In the genomic region with DNA sequence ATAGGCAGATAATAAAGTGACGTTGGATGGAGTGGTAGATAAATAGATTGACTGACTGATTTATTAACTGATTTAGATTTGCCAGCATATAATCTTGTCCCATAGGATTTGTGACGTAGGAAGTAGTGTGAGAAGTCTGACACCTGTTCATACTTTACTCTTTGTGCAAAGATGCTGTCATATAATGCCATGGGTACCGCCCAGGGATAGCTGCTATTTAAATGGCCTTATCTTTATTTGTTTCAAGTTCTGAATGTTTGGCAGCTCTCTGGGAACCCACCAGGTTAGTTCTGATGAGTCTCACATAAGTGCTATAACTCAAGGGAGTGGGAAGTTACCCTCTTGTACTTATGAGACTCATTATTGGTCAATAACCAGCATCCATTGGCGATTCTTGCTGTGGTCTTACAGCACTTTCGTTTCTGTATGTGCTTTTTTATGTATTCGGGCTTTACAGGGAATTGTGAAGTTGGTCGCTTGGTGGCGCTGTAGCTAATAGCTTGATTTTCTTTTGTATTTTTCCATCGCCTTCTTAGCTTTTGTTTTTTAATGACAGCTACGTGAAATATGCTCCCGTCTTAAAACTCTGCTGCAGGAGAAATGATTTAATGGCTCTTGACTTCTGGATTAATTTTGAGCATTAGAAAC, we compare ENCODE assay signal across 7 mouse cellular contexts. TPM values are rescaled to one million over a fixed set of nuclear protein-coding genes. Genes with fewer than 3 reads are reported as not detected.
DNase-seq lines count a peak whose midpoint lies in the region; ATAC-seq lines count a peak whose summit lies in the region.

No protein-coding gene starts in this region.

- H3K9me3 ChIP-seq in intestine, embryonic 15.5 days: no peaks in the 10 kb centered on the region

- H3K4me1 ChIP-seq in intestine, embryonic 15.5 days (replicated peaks): no peaks in the 10 kb centered on the region

- H3K27ac ChIP-seq in intestine, embryonic 15.5 days: no peak overlapping the region

- H3K4me2 ChIP-seq in intestine, embryonic 15.5 days (replicated peaks): 0 out of 2 replicates have a peak overlapping the region, but pooled peaks have one; percentile 20

- intact Hi-C loops in left cerebral cortex, postnatal 10 days (cut with DNase I): loop anchor here (1.0 to 5.0 kb wide), 3 partner anchors 126 to 755 kb away; partner anchors contain the start of gene Itprid2

- no peak overlapping the region for H3K4me3 ChIP-seq in intestine, embryonic 15.5 days (replicated peaks)

- no peak overlapping the region for H3K9ac ChIP-seq in intestine, embryonic 15.5 days

- WGBS in intestine, embryonic 15.5 days: 26% methylated on average over 11 of the region's 11 CpGs

- DNase-seq in ZHBTc4 (ENCODE audit: low read depth, low spot score): peak; percentile 55
- peak; percentile 81 for DNase-seq in embryo, embryonic 10 days (ENCODE audit: low spot score)
- peak; percentile 13 for DNase-seq in gastrocnemius, postnatal 25 days
- DNase-seq in left cerebral cortex, postnatal 10 days (ENCODE audit: extremely low spot score in 1 of 2, low spot score in 2 of 2): peak; percentile 63 to 66
- peak; percentile 25 for DNase-seq in skeletal muscle tissue, adult 2 months (ENCODE audit: low read depth, low spot score)

- peak; percentile 61 for ATAC-seq in intestine, embryonic 15.5 days
- peak; percentile 96 for ATAC-seq in megakaryocyte progenitor cell, adult 5-6 weeks (replicated peaks; ENCODE audit: poor library complexity)

- no peaks in the 10 kb centered on the region for H3K27me3 ChIP-seq in intestine, embryonic 15.5 days (replicated peaks)

- no peaks in the 10 kb centered on the region for H3K36me3 ChIP-seq in intestine, embryonic 15.5 days

RNA-seq across cellular contexts. Expression of gene Cerkl, which starts 55.2 kb away (rescaled TPM):
- 1 to 10 TPM in 1 of 2 experiments, not detected in 1; 1.2 TPM for total RNA-seq in gastrocnemius, postnatal 25 days (2021)
- polyA plus RNA-seq in intestine, embryonic 15.5 days (2015; fragmentation: Nextera tagmentation; extraction: Ambion mirVana): 1.5 and 1.6 TPM in 2 replicates
- total RNA-seq in left cerebral cortex, postnatal 10 days (2021): 1 to 10 TPM; 1.7 to 3.1 TPM
- 3.3 and 4.8 TPM in 2 replicates for total RNA-seq in megakaryocyte progenitor cell, adult 5-6 weeks (2015)
- 6.0 and 9.9 TPM in 2 replicates for total RNA-seq in megakaryocyte progenitor cell, adult 5-6 weeks (2017)

RNA-seq across cellular contexts. Expression of gene Neurod1, which starts 55.2 kb away (rescaled TPM):
- not detected for total RNA-seq in gastrocnemius, postnatal 25 days (2021)
- polyA plus RNA-seq in intestine, embryonic 15.5 days (2015; fragmentation: Nextera tagmentation; extraction: Ambion mirVana): 3.6 and 4.2 TPM in 2 replicates
- 10 to 100 TPM; 20.2 to 20.8 TPM for total RNA-seq in left cerebral cortex, postnatal 10 days (2021)
- total RNA-seq in megakaryocyte progenitor cell, adult 5-6 weeks (2015): not detected in 2 replicates
- total RNA-seq in megakaryocyte progenitor cell, adult 5-6 weeks (2017): not detected in 2 replicates

Comparison
In these comparisons a context has a peak if more than half of its experiments do, and no peak if none do; other contexts are left out.
1. DNase-seq: peak in every context shown above with its lines; median percentile 81 in embryo, embryonic 10 days; 64 in left cerebral cortex, postnatal 10 days; 55 in ZHBTc4; 25 in skeletal muscle tissue, adult 2 months; 13 in gastrocnemius, postnatal 25 days.
2. RNA of gene Neurod1, which starts 55.2 kb away (total RNA-seq): 20.2 to 20.8 TPM in left cerebral cortex, postnatal 10 days; not detected in gastrocnemius, postnatal 25 days and not detected in megakaryocyte progenitor cell, adult 5-6 weeks; every median in the first group is over 10 times any median in the second.